Mouse (Mus musculus): ENCODE measurements at regions not wholly inside any gene's neighbourhood (a gene's known extent, or its start where the extent isn't known, plus 50 kb on each side); places are given as distances from the start of the nearest gene placed in this dataset.
A peak's percentile ranks its signal among the peaks of the same experiment; 100 is the strongest.

DNA sequence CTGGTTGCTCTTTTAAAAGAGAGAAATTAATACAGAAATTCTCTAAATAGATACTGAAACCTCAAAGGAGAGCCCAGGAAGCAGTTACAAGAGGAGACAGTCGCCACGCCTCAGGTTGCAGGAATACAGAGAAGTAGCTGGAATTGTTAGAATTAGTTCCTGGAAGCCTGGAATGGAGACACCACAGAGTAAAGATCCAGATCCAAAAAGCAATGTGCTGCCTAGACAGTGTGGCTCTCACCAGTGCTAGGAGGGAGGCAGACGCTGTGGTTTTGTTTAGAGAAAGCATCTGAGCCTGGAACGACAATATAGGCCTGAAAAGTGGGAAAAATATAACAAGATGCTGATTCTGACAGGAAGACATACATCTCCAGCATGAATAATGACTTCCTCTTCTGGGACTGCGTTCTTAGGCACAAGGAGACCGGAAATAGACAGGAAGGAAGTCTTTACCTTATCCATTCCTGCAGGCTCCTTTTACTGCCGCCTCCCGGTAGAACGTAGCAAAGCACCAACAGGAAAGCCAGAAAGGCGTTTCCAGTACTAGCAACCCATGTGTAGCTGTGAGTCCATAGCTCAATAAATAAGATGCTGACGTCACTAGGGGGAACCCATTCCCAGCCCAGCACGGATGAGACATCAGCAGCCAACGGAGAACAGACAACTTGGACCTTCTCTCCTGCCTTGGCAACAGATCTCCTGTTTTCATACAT is 59.4 kb upstream of the Sfrp2 start:
- TF ChIP-seq CTCF (IDR thresholded peaks at IDR 0.05): peak; percentile 20
- Histone ChIP-seq H3K27ac (no peak overlapping the region), H3K4me3 (no peak overlapping the region)
- intact Hi-C loops (cut with DNase I): no loop called here
- no peak for DNase-seq (ENCODE audit: extremely low spot score in 1 of 2, low spot score in 2 of 2)

DNA sequence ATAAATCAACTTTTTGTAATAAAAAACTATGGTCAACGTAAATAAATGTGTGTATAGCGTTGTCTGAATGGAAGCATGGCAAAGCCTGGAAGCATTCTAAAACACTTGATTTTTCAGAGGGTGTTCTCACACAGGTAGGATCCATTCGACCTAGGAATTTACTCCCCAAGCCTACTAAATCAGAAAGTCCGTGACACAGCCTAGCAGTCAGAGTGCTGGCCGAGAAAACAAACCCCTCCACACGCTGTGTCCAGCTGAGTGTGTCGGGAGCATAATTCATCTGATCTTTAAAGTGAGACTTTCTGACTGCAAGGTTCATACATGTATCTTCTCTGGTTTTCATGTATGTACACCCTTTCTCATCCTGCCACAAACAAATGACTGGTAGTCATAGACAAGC is 58.8 kb upstream of the Sfrp2 start:
- TF ChIP-seq CTCF (IDR thresholded peaks at IDR 0.05): no peak
- intact Hi-C loops (cut with DNase I): no loop called here

DNA sequence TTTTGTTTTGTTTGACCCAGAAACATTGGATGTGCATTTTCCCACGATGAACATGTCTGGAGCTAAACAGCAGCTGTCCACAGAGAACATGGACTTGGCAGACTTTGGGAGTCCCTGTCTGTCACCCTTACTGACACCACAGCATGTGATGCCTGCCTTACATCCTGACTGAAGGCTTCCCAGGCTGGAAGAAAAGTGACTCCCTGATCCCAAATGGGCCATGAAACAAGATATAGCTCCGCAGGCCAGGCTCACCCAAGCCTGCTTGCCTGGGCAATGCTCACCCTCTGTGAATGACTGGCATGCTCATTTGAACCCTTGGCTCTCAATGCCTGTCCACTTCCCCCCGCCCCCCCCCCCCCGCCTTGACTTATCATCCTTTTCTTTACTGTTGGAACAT is 57.1 kb upstream of the Sfrp2 start:
- DNase-seq (ENCODE audit: extremely low spot score in 1 of 2, low spot score in 2 of 2): no peak
- Histone ChIP-seq H3K4me3 (no peak overlapping the region), H3K27ac (no peak overlapping the region)
- intact Hi-C loops (cut with DNase I): no loop called here
- TF ChIP-seq CTCF (IDR thresholded peaks at IDR 0.05): no peak

More for the DNA sequence above, 58.8 kb upstream of the Sfrp2 start:
- Histone ChIP-seq H3K4me3 (no peak overlapping the region), H3K27ac (no peak overlapping the region)
- no peak for DNase-seq (ENCODE audit: extremely low spot score in 1 of 2, low spot score in 2 of 2)

DNA sequence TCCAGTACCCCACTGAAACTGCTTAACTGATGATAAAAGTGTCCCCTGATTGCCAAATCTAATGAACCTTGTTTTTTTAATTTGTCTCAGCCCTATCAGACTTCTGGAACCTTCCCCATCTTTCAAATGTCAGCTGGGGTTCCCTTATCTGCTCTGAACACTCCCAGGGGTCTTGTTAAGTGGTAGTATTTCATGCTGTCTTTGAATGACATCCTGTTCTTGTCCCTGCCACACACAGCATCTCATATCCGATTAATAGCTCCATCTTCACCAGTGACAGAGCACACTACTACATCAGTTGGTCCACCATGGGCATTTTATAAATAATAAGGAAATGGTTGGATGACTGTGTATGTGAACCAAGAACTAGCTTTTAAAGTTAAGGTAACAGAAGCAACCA is 56.6 kb upstream of the Sfrp2 start:
- H3K27ac ChIP-seq: no peak overlapping the region
- TF ChIP-seq CTCF (IDR thresholded peaks at IDR 0.05): no peak
- intact Hi-C loops (cut with DNase I): no loop called here
- H3K4me3 ChIP-seq: no peak overlapping the region
- no peak for DNase-seq (ENCODE audit: extremely low spot score in 1 of 2, low spot score in 2 of 2)

DNA sequence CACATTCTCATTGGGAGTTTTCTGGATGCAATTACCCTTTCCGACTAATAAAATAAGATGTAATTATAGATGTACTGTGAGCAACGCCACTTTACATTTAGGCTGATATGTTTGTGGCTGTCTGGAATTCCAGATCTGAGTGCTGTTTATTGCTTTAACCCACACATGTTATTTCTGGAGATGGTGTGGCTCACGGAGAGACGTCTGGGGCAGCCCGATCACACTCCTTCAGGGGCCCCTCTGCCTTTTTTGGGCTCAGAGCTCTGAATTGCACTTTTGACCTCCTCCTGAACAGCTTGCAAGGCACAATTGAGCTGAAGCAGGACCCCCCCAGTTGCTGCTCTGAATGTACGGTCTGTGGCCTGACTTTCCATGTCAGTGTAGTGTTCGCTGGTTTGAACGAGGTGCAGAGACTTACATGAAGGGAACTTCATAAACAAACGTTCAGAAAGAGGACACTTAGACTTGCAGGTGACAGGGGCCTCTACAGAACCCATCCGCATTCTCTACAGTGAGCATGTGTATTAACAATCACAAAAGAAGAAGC is 55.1 kb upstream of the Sfrp2 start:
- no peak overlapping the region for H3K4me3 ChIP-seq
- no peak for DNase-seq (ENCODE audit: extremely low spot score in 1 of 2, low spot score in 2 of 2)
- H3K27ac ChIP-seq: no peak overlapping the region
- intact Hi-C loops (cut with DNase I): no loop called here
- no peak for TF ChIP-seq CTCF (IDR thresholded peaks at IDR 0.05)

DNA sequence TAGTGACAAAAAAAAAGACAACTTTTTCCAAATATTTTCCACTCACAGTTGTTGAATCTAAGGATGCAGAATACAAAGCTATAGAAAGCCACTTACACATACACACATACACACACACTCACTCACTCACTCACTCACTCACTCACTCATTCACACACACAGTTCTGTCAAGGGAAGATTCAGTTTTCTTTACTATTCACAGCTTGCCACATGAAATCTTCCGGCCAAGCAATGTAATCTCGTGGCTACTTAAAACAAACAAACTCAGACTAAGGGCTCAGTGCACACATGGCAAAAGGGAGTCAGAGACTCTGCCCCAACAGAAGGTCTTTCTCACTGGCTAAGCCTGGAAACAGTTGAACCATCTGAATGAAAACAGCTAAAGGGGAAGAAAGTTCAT is 53.8 kb upstream of the Sfrp2 start:
- no peak for TF ChIP-seq CTCF (IDR thresholded peaks at IDR 0.05)
- intact Hi-C loops (cut with DNase I): no loop called here

DNA sequence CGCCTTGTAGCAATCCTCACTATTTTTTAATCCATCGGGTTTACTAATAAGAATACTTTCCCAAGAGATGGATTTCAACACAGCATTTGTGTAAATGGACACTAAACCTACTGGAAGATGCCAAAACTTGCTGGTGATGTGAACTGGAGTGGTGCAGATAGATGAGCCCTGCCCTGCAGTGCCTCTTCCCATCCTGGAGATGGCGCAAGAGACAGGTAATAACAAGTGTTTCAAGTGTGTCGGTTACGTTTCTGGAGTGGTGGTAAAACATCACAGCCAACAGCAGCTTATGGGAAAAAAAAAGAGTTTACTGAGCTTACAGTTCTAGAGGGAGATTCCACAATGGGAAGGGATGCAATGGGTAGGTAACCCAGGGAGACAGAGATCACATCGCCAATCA is 51.5 kb upstream of the Sfrp2 start:
- intact Hi-C loops (cut with DNase I): no loop called here
- DNase-seq (ENCODE audit: extremely low spot score in 1 of 2, low spot score in 2 of 2): no peak
- Histone ChIP-seq H3K27ac (no peak overlapping the region), H3K4me3 (no peak overlapping the region)
- TF ChIP-seq CTCF (IDR thresholded peaks at IDR 0.05): peak; percentile 32

More for the DNA sequence above, 53.8 kb upstream of the Sfrp2 start:
- no peak for DNase-seq (ENCODE audit: extremely low spot score in 1 of 2, low spot score in 2 of 2)
- H3K4me3 ChIP-seq: no peak overlapping the region
- no peak overlapping the region for H3K27ac ChIP-seq

Measured in left cerebral cortex, adult 2 months (tissue).